Mouse (Mus musculus) adrenal gland (tissue): ENCODE data around the gene Gadd45gip1.

Experiments
- intact Hi-C: fragments of 180-260 bp; cut with DNase I; formaldehyde crosslinking; loops from one replicate; pipeline ENCODE4 v1.15.1; 2025

Gene Gadd45gip1

DNA sequence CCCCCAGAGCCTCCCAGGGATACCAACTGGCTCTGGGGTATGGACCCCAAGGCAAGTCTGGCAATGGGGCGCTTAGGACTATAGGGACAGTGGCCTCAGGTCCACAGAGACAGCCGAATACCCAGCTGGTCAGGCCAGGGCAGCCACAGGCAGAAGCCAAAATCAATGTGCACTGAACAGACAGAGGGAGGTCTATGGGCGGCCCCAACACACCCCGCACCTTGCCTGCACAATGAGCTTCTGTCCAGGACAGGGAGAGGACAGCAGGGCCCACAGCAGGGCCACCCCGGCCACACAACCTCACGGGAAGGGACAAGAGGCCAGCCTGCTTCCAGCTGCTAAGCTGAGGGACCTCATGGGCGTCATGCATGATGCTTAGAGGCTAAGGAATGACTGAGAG, 36.8 kb upstream of the Gadd45gip1 start:
- intact Hi-C loops: no loop called here

GRCm38 (mm10) chr8:84797256-84797797, 34.0 kb upstream of the Gadd45gip1 start:
- intact Hi-C loops: no loop called here

DNA sequence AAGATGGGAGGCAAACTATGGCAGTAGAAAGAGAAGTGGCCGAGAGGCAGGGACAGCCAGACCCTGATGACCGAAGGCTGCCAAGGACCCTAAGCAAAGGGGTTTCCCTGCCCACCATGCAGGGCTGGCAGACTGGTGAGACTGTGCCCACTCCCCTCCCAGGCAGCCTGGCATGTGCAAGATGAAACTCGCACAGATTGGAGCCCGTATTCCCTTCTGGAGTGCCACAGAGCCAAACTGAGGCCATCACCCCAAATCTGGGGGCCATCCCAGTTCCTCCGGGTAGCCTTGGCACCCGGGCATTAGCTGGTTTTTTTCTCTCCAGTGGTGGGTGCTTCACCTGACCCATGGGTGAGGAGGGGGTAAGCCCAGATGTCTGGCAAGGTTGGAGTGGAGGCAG, 33.4 kb upstream of the Gadd45gip1 start:
- intact Hi-C loops: no loop called here

- intact Hi-C loops: no loop called here
Observed at GRCm38 (mm10) chr8:84798446-84799135, 32.7 kb upstream of the Gadd45gip1 start.

DNA sequence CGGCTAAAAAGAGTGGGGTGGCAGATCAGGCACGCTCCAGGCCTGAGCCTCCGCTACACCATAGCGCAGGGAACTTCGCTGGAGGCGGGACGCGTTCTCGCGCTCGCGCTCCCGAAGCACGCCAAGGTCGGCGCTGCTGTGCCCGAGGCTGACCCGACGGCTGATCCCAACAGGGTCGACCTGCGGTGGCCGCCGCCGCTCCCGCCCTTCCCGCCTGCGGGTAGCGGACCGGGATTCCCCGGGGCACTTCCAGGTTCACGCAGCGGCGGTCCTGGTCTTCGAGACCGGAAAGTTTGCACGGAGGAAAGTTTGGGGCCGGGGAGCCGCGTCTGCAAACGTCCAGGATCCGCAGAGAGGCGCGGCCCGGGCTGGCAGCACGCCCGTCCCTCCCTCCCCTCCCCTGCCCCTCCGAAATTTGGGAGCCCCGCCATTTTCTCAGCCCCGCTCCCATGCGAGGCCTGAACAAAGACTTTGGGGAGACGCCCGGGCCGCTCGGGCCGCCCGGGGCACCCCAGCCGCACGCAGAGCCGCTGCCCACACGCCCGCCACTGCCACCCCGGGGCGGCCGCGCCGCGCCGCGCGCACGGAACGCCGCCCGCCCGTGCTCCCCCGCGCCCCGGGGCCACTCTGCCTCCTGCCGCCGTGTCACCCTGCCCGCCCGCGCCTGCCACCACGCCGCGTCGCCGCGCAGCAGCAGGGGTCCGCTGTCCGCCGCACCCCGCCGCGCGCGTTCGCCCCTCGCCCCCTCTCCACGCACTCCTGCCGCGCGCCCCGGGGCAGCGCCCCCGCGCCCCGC, 32.0 kb upstream of the Gadd45gip1 start:
- intact Hi-C loops: no loop called here

DNA sequence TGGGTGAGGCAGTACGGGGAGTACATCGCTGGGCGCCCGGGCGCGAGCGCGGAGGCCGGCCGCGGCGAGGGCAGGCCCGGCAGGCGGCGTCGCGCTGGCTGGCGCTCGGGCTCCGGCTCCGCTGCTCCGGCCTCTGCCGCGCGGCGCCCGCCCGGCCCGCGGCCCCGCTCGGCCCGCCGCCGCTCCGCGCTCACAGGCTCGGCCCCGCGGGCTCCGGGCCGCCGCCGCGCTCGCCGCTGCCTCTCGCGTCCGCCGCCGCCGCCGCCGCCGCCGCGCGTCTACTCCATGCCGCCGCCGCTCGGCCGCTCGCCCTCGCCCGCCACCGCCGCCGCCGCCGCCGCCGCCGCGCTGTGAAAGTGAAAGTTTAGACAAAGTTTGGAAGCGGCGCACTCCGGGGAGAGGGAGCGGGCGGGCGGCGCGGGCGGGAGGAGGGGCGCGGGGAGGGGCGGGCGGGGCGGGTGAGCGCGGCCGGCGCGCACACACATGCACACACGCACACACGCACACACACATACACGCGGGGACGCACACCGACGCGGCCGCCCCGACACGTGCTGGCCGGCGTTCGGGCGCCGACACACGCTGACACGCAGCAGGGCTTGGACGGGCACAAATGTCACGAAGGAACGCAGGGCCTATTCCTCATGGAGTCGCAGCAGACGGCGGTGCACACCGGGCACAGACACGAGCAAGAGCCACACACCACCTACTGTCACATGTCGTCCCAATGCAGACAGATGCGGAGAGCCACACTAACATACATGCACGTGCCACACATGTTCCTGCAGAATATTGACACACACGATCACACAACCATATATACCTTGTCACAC, 31.1 kb upstream of the Gadd45gip1 start, which contains the start of gene Nfix:
Gene Nfix, minus strand, starts transcription at position 346 of the 833 bp plus-strand sequence.
- intact Hi-C loops: no loop called here

GRCm38 (mm10) chr8:84806031-84806430, 25.3 kb upstream of the Gadd45gip1 start:
- intact Hi-C loops: loop anchor here (5.0 kb wide), 1 partner anchor 49 kb away; no protein-coding TSS in a partner anchor

GRCm38 (mm10) chr8:84809109-84809940, 22.0 kb upstream of the Gadd45gip1 start:
- intact Hi-C loops: loop anchor here (5.0 kb wide), 1 partner anchor 52 kb away; no protein-coding TSS in a partner anchor

- intact Hi-C loops: loop anchor here (2.0 to 10.0 kb wide), 4 partner anchors 38 to 215 kb away; no protein-coding TSS in a partner anchor
Observed at GRCm38 (mm10) chr8:84809941-84810280, 21.4 kb upstream of the Gadd45gip1 start.

DNA sequence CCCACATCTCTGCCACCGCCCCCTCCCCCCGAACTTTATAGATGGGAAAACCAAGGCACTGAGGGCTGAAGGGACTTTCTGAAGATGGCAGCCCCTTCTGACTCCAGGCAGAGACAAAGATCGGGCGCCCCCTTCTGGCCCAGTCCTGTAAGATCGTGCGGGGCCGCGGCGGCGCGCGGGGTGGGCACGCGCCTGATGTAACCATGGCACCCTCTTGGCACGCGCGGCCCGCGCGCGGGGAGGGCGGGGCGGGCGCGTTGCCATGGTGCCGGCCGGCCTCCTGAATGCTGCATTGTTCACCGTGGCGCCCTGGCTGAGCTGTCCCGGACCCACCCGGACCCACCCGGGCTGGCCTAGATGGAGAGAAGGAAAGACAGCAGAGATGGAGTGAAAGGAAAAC, 20.4 kb upstream of the Gadd45gip1 start:
- intact Hi-C loops: loop anchor here (2.0 to 10.0 kb wide), 3 partner anchors 39 to 216 kb away; no protein-coding TSS in a partner anchor

- intact Hi-C loops: loop anchor here (2.0 to 10.0 kb wide), 3 partner anchors 39 to 217 kb away; no protein-coding TSS in a partner anchor
Observed at GRCm38 (mm10) chr8:84811303-84811702, 20.0 kb upstream of the Gadd45gip1 start.

DNA sequence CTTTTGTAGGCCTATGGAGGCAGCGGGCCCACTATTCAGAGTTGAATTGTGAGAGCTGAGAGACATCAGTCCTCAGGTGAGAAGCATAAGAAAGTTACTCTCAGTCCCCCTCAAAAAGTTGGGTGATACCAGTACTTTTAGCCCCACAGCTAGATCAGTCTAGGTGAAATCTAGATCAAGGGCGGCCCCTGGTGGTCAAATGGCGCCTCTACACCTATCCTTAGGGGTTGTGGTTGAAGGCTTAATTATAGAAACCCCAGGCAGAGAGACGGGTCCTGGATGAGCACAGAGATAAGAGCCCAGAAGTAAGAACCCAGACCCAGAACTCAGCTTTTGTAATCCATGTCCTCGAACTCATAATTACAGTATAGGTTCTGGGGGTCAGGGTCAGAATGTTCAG, 18.3 kb upstream of the Gadd45gip1 start:
- intact Hi-C loops: loop anchor here (2.0 to 10.0 kb wide), 3 partner anchors 41 to 218 kb away; no protein-coding TSS in a partner anchor

DNA sequence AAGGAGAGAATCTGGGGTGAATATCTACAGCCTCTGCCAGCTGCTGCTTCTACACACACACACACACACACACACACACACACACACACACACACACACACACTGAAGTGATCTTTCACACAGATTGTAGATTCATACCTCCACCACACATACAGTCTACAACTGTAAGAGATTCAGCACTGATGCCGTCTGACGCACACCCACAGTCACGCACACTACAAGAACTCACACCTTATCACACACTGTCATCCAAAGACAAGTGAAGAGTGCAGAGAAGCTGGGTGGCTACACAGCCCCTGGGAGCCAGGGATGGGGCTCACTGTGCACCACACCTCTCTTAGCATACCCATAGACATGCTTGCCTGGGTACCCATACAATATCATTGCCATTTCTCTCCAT, 17.5 kb upstream of the Gadd45gip1 start:
- intact Hi-C loops: loop anchor here (2.0 to 10.0 kb wide), 3 partner anchors 42 to 219 kb away; no protein-coding TSS in a partner anchor

DNA sequence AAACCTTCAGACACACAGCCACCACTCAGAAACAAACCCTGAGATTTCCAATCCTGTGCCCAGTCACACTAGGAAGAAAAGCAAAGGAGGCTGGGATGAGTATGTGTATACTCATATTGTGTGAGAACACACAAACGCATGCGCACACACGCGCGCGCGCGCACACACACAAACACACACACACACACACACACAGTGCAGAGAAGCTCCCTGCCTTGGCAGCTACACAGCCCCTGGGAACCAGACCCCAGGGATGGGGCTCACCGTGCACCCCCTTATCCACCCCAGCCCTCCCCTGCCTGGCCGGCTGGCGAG, 17.1 kb upstream of the Gadd45gip1 start:
- intact Hi-C loops: loop anchor here (5.0 to 10.0 kb wide), 2 partner anchors 42 to 219 kb away; no protein-coding TSS in a partner anchor

- intact Hi-C loops: loop anchor here (5.0 to 10.0 kb wide), 2 partner anchors 42 to 220 kb away; no protein-coding TSS in a partner anchor
Observed at GRCm38 (mm10) chr8:84814555-84815441, 16.5 kb upstream of the Gadd45gip1 start.

DNA sequence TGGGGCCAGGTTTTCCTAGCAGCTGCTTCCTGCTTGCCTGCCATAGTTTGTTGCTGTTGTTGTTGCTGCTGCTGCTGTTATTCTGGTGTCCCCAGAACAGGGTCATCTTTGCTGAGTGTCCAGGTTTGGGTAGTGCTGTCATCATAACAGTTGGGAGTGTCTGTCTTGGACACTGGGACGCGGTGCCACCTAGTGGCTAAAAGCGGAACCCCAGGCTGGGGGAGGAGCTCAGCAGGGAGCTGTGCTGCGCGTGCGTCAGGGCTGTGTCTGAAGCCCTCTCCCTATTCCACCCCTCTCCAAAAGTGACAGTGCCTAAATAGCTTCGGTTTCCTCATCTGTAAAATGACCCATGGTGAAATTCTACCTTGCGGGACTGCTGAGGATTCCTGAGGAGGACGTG, 15.8 kb upstream of the Gadd45gip1 start:
- intact Hi-C loops: loop anchor here (10.0 kb wide), 1 partner anchor 221 kb away; no protein-coding TSS in a partner anchor

DNA sequence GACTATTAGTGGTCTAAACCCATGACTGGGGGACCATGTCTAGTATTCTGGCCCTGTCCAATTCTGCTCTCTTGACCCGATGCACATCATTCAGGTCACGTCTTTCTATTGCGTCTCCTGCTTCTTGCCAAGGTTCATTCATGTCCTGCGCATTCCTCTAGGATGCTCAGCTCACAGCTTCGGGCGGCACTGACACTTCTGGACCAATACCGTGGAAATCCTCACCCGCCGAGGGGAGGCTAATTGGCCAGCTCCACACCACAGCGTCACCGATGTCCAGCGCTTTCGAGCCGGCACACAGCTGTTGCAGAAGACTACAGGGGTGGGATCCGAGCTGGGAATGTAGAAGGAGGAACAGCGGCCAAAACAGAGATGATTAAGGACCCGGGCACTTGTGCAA, 15.2 kb upstream of the Gadd45gip1 start:
- intact Hi-C loops: loop anchor here (10.0 kb wide), 1 partner anchor 221 kb away; no protein-coding TSS in a partner anchor

DNA sequence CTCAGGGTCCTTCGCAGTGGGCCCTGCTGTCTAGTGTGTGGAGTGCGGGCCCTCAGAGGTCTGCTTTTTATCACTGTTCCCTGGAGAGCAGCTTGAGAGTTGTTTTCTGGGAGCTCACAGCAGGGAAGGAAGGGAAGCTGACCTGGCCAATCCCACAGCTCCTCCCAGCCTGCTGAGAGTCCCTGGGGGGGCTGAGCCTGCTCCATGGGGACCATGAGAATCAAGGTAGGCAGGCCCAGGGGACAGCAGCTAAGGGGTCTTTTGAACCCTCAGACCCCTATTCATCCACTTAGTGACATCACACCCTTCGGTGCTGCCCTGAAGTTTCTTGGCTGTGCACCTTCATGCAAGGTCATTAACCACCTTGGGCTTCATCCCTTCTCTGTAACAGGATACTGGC, 8.6 kb upstream of the Gadd45gip1 start, which contains the start of gene Dand5:
Gene Dand5, minus strand, starts transcription at position 101 of the 400 bp plus-strand sequence.
- intact Hi-C loops: no loop called here

- intact Hi-C loops: no loop called here
Observed at GRCm38 (mm10) chr8:84823653-84824052, 7.7 kb upstream of the Gadd45gip1 start.
